Mouse (Mus musculus): ENCODE data around the gene Vwa3a. TPM values are rescaled to one million over a fixed set of nuclear protein-coding genes. Genes with fewer than 3 reads are reported as not detected.

Vwa3a gene
- total and polyA plus RNA-seq, 3 experiments, result 0.11 TPM; not detected in 2

DNA sequence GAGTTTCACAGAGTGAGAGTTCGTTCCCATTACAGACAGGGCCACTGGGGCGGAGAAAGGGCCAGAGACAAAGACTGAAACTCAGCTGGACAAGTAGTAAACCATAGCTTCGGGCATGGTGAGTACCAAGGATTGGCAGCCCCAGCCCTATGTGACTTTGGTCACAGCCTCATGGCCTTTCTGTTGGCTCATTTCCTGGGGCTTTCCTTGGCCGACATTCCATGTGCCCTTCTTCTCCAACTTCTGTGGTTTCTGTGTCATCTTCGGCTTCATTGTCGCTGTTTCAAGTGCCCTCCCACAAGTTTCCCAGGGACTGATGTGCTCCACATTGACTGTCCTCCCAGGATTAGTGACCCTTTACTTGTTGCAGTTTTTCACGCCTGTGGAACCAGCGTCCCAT is 17.7 kb upstream of the Vwa3a start:
- TF ChIP-seq GATA1 (IDR thresholded peaks at IDR 0.05; ENCODE audit: borderline replicate concordance, low read length) (no peak), TAL1 (conservative IDR thresholded peaks at IDR 0.05; ENCODE audit: low read depth, low read length) (no peak), CTCF (IDR thresholded peaks at IDR 0.05; ENCODE audit: low read depth, low read length) (no peak), POLR2AphosphoS5 (IDR thresholded peaks at IDR 0.05; ENCODE audit: insufficient replicate concordance, low read depth, low read length) (no peak), GATA2 (IDR thresholded peaks at IDR 0.05; ENCODE audit: borderline replicate concordance, low read depth, low read length) (no peak)
- Histone ChIP-seq H3K4me1 (ENCODE audit: insufficient read depth, low read depth, low read length) (peaks cover 40% of the 10 kb centered on the region; the same call in 1 of the 2 replicates), H3K36me3 (replicated peaks) (peaks cover 60% of the 10 kb centered on the region), H3K4me3 (ENCODE audit: low read depth, low read length) (no peak overlapping the region), H3K9me3 (replicated peaks) (no peaks in the 10 kb centered on the region), H3K27me3 (ENCODE audit: insufficient read depth, low read length) (no peaks in the 10 kb centered on the region)
- ATAC-seq (ENCODE audit: extremely low read depth, insufficient number of reproducible peaks, low FRiP score, poor library complexity, severe bottlenecking), result no peak
- DNase-seq (ENCODE audit: low spot score), result no peak

DNA sequence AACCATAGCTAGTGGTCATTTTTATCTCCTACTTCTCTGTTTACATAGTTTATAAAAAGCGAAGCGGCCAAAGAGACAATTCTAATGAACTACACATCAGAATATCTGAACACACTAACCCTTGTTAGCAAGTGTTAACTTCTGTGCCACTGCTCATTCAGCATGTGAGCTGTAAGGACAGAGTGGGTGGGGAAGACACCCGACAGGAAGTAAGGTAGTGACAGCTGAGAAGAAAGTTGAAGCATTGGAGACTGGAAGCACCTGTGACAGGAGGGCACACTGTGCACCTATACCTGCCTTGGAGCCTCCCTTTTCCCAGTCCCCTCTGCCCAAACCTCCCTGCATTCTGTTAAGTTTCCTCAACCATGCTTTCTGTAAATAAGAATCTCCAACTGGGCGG is 17.1 kb upstream of the Vwa3a start:
- ATAC-seq (ENCODE audit: extremely low read depth, insufficient number of reproducible peaks, low FRiP score, poor library complexity, severe bottlenecking) (no peak), DNase-seq (ENCODE audit: low spot score) (no peak)
- Histone ChIP-seq H3K4me3 (ENCODE audit: low read depth, low read length) (no peak overlapping the region), H3K9me3 (replicated peaks) (no peaks in the 10 kb centered on the region), H3K4me1 (ENCODE audit: insufficient read depth, low read depth, low read length) (peaks cover 40% of the 10 kb centered on the region; the same call in 1 of the 2 replicates), H3K36me3 (replicated peaks) (peaks cover 59% of the 10 kb centered on the region), H3K27me3 (ENCODE audit: insufficient read depth, low read length) (no peaks in the 10 kb centered on the region)
- no peak for TF ChIP-seq POLR2AphosphoS5 (IDR thresholded peaks at IDR 0.05; ENCODE audit: insufficient replicate concordance, low read depth, low read length)
- TF ChIP-seq CTCF (IDR thresholded peaks at IDR 0.05; ENCODE audit: low read depth, low read length), result no peak
- no peak for TF ChIP-seq TAL1 (conservative IDR thresholded peaks at IDR 0.05; ENCODE audit: low read depth, low read length)
- TF ChIP-seq GATA2 (IDR thresholded peaks at IDR 0.05; ENCODE audit: borderline replicate concordance, low read depth, low read length), result no peak
- no peak for TF ChIP-seq GATA1 (IDR thresholded peaks at IDR 0.05; ENCODE audit: borderline replicate concordance, low read length)

DNA sequence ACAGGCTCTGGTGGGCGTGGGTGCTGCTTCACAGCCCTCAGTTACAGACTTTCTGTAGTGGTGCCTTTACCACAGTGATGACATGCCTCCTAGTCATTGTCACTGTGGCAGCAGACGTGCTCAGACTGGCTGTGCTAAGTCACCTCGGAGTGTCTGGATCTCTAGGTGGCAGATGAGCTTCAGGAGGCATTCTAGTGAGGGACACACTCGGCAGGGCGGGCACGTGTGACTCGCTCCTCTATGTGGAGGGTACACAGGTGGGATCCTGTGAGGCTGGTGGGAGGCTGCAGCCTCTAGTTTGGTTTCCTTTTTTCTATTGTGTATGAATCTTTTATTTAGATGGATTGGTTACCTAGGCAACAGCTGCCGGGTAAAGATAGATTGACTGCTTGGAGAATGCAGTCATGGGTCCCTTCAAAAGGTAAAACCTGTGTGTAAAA is 16.3 kb upstream of the Vwa3a start:
- no peak for DNase-seq (ENCODE audit: low spot score)
- Histone ChIP-seq H3K4me1 (ENCODE audit: insufficient read depth, low read depth, low read length) (peaks cover 46% of the 10 kb centered on the region), H3K4me3 (ENCODE audit: low read depth, low read length) (no peak overlapping the region), H3K27me3 (ENCODE audit: insufficient read depth, low read length) (no peaks in the 10 kb centered on the region), H3K9me3 (replicated peaks) (no peaks in the 10 kb centered on the region), H3K36me3 (replicated peaks) (peaks cover 62% of the 10 kb centered on the region)
- ATAC-seq (ENCODE audit: extremely low read depth, insufficient number of reproducible peaks, low FRiP score, poor library complexity, severe bottlenecking), result no peak
- TF ChIP-seq CTCF (IDR thresholded peaks at IDR 0.05; ENCODE audit: low read depth, low read length) (no peak), GATA1 (IDR thresholded peaks at IDR 0.05; ENCODE audit: borderline replicate concordance, low read length) (no peak), TAL1 (conservative IDR thresholded peaks at IDR 0.05; ENCODE audit: low read depth, low read length) (no peak), POLR2AphosphoS5 (IDR thresholded peaks at IDR 0.05; ENCODE audit: insufficient replicate concordance, low read depth, low read length) (no peak), GATA2 (IDR thresholded peaks at IDR 0.05; ENCODE audit: borderline replicate concordance, low read depth, low read length) (no peak)

DNA sequence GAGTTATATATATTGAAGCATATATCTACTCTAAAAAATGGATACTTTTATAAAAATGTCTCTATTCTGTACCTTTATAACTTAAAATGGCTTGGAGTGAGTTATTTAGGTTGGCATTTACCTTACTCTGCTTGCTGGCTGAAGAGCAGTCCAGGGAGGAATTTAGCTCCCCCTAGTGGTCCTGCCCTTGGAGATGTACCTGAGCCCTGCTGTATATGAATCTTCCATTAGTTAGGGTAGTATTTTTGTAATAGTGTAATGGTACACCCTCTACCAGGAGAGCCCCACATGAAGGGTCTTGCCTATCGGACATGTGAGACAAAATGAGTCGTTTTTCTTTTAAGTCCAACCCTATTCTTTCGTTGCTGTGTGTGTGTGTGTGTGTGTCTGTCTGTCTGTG is 11.5 kb upstream of the Vwa3a start:
- no peak overlapping the region for H3K4me3 ChIP-seq (ENCODE audit: low read depth, low read length)
- TF ChIP-seq CTCF (IDR thresholded peaks at IDR 0.05; ENCODE audit: low read depth, low read length), result peak; percentile 68
- no peak for TF ChIP-seq GATA2 (IDR thresholded peaks at IDR 0.05; ENCODE audit: borderline replicate concordance, low read depth, low read length)
- ATAC-seq (ENCODE audit: extremely low read depth, insufficient number of reproducible peaks, low FRiP score, poor library complexity, severe bottlenecking) (0 out of 2 replicates have a peak, but pooled peaks have one; percentile 43), DNase-seq (ENCODE audit: low spot score) (peak; percentile 34)
- H3K4me1 ChIP-seq (ENCODE audit: insufficient read depth, low read depth, low read length), result peaks cover 49% of the 10 kb centered on the region
- H3K36me3 ChIP-seq (replicated peaks), result peaks cover 57% of the 10 kb centered on the region
- no peaks in the 10 kb centered on the region for H3K9me3 ChIP-seq (replicated peaks)
- no peaks in the 10 kb centered on the region for H3K27me3 ChIP-seq (ENCODE audit: insufficient read depth, low read length)

DNA sequence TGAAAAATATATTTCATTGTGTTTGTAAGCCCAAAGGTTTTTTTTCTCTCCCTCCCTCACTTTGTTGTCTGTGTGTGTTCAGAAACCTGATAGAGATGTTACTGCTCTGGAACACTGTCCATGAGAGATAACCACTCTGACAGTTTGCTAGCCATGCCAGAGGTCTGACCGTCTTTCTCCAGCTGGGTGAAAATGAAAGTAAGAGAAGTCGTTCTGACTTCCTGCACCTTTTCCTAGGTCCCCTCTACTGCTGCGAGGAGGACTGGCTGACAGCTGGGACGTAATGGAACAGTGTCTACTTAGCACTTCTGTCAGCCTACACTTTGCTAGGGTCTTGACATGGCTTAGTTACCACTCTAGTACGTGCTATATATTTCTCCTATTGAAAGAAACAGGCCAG is 9.5 kb upstream of the Vwa3a start:
- ATAC-seq (ENCODE audit: extremely low read depth, insufficient number of reproducible peaks, low FRiP score, poor library complexity, severe bottlenecking) (peak; percentile 62), DNase-seq (ENCODE audit: low spot score) (peak; percentile 43)
- TF ChIP-seq GATA2 (IDR thresholded peaks at IDR 0.05; ENCODE audit: borderline replicate concordance, low read depth, low read length) (no peak), CTCF (IDR thresholded peaks at IDR 0.05; ENCODE audit: low read depth, low read length) (no peak), POLR2AphosphoS5 (IDR thresholded peaks at IDR 0.05; ENCODE audit: insufficient replicate concordance, low read depth, low read length) (no peak), GATA1 (IDR thresholded peaks at IDR 0.05; ENCODE audit: borderline replicate concordance, low read length) (no peak), TAL1 (conservative IDR thresholded peaks at IDR 0.05; ENCODE audit: low read depth, low read length) (peak; percentile 39; the same call in 1 of the 2 replicates)
- peaks cover 40% of the 10 kb centered on the region for H3K4me1 ChIP-seq (ENCODE audit: insufficient read depth, low read depth, low read length)
- no peaks in the 10 kb centered on the region for H3K27me3 ChIP-seq (ENCODE audit: insufficient read depth, low read length)
- H3K36me3 ChIP-seq (replicated peaks), result peaks cover 56% of the 10 kb centered on the region
- no peaks in the 10 kb centered on the region for H3K9me3 ChIP-seq (replicated peaks)
- peak overlapping the region; percentile 60; the same call in 1 of the 2 replicates for H3K4me3 ChIP-seq (ENCODE audit: low read depth, low read length)

DNA sequence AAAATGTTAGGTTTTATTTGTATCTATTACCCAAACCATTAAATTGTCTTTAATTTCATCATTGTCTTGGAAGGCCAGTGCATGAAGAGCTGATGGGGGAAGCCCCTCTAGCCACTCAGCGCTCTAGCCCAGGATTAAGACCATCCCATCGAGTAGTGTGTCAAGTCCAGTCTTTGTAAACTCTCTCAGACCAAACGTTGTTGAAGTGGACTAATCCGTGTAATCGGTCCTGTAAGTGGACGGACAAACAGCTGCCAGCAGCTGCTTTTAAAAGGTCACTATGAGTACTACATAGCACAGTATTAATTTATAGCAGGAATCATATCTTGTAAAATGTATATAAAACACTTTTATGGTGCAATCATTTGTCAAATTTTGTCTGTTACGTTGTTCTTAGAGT is 6.2 kb upstream of the Vwa3a start:
- TF ChIP-seq GATA2 (IDR thresholded peaks at IDR 0.05; ENCODE audit: borderline replicate concordance, low read depth, low read length), result no peak
- TF ChIP-seq CTCF (IDR thresholded peaks at IDR 0.05; ENCODE audit: low read depth, low read length), result no peak
- no peak for TF ChIP-seq GATA1 (IDR thresholded peaks at IDR 0.05; ENCODE audit: borderline replicate concordance, low read length)
- TF ChIP-seq TAL1 (conservative IDR thresholded peaks at IDR 0.05; ENCODE audit: low read depth, low read length), result no peak
- TF ChIP-seq POLR2AphosphoS5 (IDR thresholded peaks at IDR 0.05; ENCODE audit: insufficient replicate concordance, low read depth, low read length), result no peak

More for the DNA sequence above, 6.2 kb upstream of the Vwa3a start:
- Histone ChIP-seq H3K36me3 (replicated peaks) (peaks cover 53% of the 10 kb centered on the region), H3K4me1 (ENCODE audit: insufficient read depth, low read depth, low read length) (peaks cover 19% of the 10 kb centered on the region), H3K4me3 (ENCODE audit: low read depth, low read length) (no peak overlapping the region), H3K9me3 (replicated peaks) (no peaks in the 10 kb centered on the region), H3K27me3 (ENCODE audit: insufficient read depth, low read length) (no peaks in the 10 kb centered on the region)
- ATAC-seq (ENCODE audit: extremely low read depth, insufficient number of reproducible peaks, low FRiP score, poor library complexity, severe bottlenecking) (no peak), DNase-seq (ENCODE audit: low spot score) (no peak)

All from G1E (cell line).